In the genomic region with DNA sequence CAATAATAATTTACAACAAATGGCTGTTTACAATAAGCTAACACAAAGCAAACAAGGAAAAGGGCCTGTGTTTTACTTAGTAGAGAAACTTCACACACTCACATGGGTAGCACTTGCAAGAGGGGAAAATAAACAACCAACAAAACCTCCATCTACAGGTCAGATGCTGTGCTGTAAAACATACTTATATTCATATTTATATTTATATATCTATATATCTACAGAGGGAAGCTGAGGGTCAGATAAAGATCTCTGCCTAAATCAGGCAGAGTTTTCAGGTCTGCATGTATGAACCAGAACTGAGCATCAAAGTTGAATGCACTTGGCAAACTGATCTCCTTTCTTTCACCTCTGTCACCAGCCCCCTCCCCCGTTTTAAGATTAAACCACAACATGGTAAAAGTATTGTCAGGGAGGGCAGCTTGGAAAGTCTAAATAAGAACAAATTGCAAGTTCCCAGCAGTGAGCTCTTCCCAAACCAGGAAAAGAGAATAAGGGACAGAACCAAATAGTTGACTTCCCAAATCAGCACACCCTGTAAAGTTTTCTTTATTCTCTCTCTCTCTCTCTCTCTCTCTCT, we compare ENCODE assay signal across 9 mouse cellular contexts. TPM values are rescaled to one million over a fixed set of nuclear protein-coding genes. Genes with fewer than 3 reads are reported as not detected.
DNase-seq lines count a peak whose midpoint lies in the region; ATAC-seq and TF ChIP-seq lines count a peak whose summit lies in the region.
"Had no signal": no experiment of that assay in that cellular context is flagged by ENCODE, and none has a peak within 500 bp of the region (broad histone marks: within the 10 kb centered on the region; RNA-seq: fewer than 3 reads in every experiment).

No protein-coding gene starts in this region.

- WGBS in heart, postnatal 0 days: 14% methylated on average over 1 of the region's 1 CpGs
- WGBS in liver, embryonic 15.5 days (ENCODE audit: insufficient replicate concordance): 0% methylated on average over 1 of the region's 1 CpGs

- TF ChIP-seq EP300 in heart, postnatal 0 days (IDR thresholded peaks at IDR 0.05; ENCODE audit: low read depth): no peak

- peak overlapping the region; percentile 74 for H3K4me3 ChIP-seq in heart, postnatal 0 days (ENCODE audit: low read depth, low read length)
- no peak overlapping the region for H3K4me3 ChIP-seq in liver, embryonic 15.5 days (replicated peaks)

- peak overlapping the region; percentile 84; the same call in 1 of the 2 replicates for H3K27ac ChIP-seq in heart, postnatal 0 days (ENCODE audit: low read depth)
- 0 out of 2 replicates have a peak overlapping the region, but pooled peaks have one; percentile 45 for H3K27ac ChIP-seq in liver, embryonic 15.5 days (replicated peaks)

- peak; percentile 49 for DNase-seq in embryo, embryonic 11 days
- no peak for DNase-seq in embryo, embryonic 10.5 days (ENCODE audit: low spot score)
- DNase-seq in 3T3-L1 (ENCODE audit: low read depth, low spot score) (peak; percentile 44), MN1 (ENCODE audit: low spot score) (no peak)
- DNase-seq in heart, postnatal 0 days (ENCODE audit: low spot score): no peak
- no peak for DNase-seq in c-Kit-positive CD71-positive TER-119-positive erythroid progenitor cells, embryonic 14.5 days (ENCODE audit: low spot score)
- no peak for DNase-seq in layer of hippocampus, postnatal 14 days (ENCODE audit: low spot score in 2 of 2)
- DNase-seq: B cell, adult 2 months had no signal

- peak overlapping the region; percentile 96 for H3K4me2 ChIP-seq in heart, postnatal 0 days (ENCODE audit: low read depth, low read length)
- H3K4me2 ChIP-seq in liver, embryonic 15.5 days: peak overlapping the region; percentile 39

- no peaks in the 10 kb centered on the region for H3K4me1 ChIP-seq in heart, postnatal 0 days (ENCODE audit: control insufficient read depth, insufficient read depth)
- peaks cover 7% of the 10 kb centered on the region; the same call in 1 of the 2 replicates for H3K4me1 ChIP-seq in liver, embryonic 15.5 days (replicated peaks)

- peaks cover 81% of the 10 kb centered on the region for H3K27me3 ChIP-seq in heart, postnatal 0 days (ENCODE audit: control insufficient read depth, insufficient read depth, low read length)
- peaks cover 75% of the 10 kb centered on the region for H3K27me3 ChIP-seq in liver, embryonic 15.5 days

- no peak for ATAC-seq in heart, postnatal 0 days (ENCODE audit: insufficient read depth, low read depth)
- ATAC-seq in liver, embryonic 15.5 days (ENCODE audit: insufficient read depth): no peak

- no peaks in the 10 kb centered on the region for H3K9me3 ChIP-seq in heart, postnatal 0 days (replicated peaks; ENCODE audit: control insufficient read depth, low read length)
- no peaks in the 10 kb centered on the region for H3K9me3 ChIP-seq in liver, embryonic 15.5 days (replicated peaks)

- 0 out of 2 replicates have a peak, but pooled peaks cover 6% of the 10 kb centered on the region for H3K36me3 ChIP-seq in heart, postnatal 0 days (replicated peaks; ENCODE audit: control insufficient read depth, insufficient read depth, low read length)
- no peaks in the 10 kb centered on the region for H3K36me3 ChIP-seq in liver, embryonic 15.5 days (replicated peaks)

- peak overlapping the region; percentile 77; the same call in 1 of the 2 replicates for H3K9ac ChIP-seq in heart, postnatal 0 days (replicated peaks; ENCODE audit: low read depth, low read length)
- H3K9ac ChIP-seq in liver, embryonic 15.5 days: no peak overlapping the region

- TF ChIP-seq CTCF in heart, postnatal 0 days (IDR thresholded peaks at IDR 0.05; ENCODE audit: low read depth): no peak

RNA-seq across cellular contexts. Expression of gene Nr2f2, which starts 14.5 kb away (rescaled TPM):
- total RNA-seq in heart, postnatal 0 days (2014; rRNA removed; ENCODE audit: low replicate concordance): 7.5 and 8.3 TPM in 2 replicates
- polyA plus RNA-seq in heart, postnatal 0 days (2015; fragmentation: Nextera tagmentation; extraction: Ambion mirVana): 18.2 and 18.9 TPM in 2 replicates
- 6.5 and 6.7 TPM in 2 replicates for polyA plus RNA-seq in liver, embryonic 15.5 days (2015; fragmentation: Nextera tagmentation; extraction: Ambion mirVana)
- 10 to 100 TPM; 46.4 to 51.8 TPM for total RNA-seq in layer of hippocampus, postnatal 14 days (2021)

Comparison
In these comparisons a context has a peak if more than half of its experiments do, and no peak if none do; other contexts are left out.
1. DNase-seq: peak in embryo, embryonic 11 days (single experiment) and 3T3-L1 (single experiment); none in embryo, embryonic 10.5 days (single experiment), heart, postnatal 0 days (single experiment), c-Kit-positive CD71-positive TER-119-positive erythroid progenitor cells, embryonic 14.5 days (single experiment), layer of hippocampus, postnatal 14 days (0 of 2) and MN1 (single experiment).